Mouse (Mus musculus): Measurements from ENCODE around the gene Golt1a. TPM values are rescaled to one million over a fixed set of nuclear protein-coding genes. Genes with fewer than 3 reads are reported as not detected.

The Golt1a gene
- polyA plus RNA-seq (2015; fragmentation: Nextera tagmentation; extraction: Ambion mirVana), result not detected in 2 replicates

GRCm38 (mm10) chr1:133309652-133310267, at the start of gene Golt1a:
Golt1a (plus strand) TSS chr1:133309800.

GRCm38 (mm10) chr1:133321267-133321925, 11.8 kb downstream of the Golt1a start, which contains the start of gene Kiss1:
Kiss1 (plus strand) TSS chr1:133321875.

GRCm38 (mm10) chr1:133350210-133350609, 40.6 kb downstream of the Golt1a start, which contains the start of gene Ren1:
Ren1 (plus strand) TSS chr1:133350510.

GRCm38 (mm10) chr1:133363276-133364021, 53.8 kb downstream of the Golt1a start, which contains the start of gene Etnk2:
Etnk2 (plus strand) TSS chr1:133363572.

Other genes with a start within 250 kb of the Golt1a start
- gene Ppp1r15b, start 178.7 kb upstream of the Golt1a start, polyA plus RNA-seq (2015; fragmentation: Nextera tagmentation; extraction: Ambion mirVana), result 15.8 and 17.5 TPM in 2 replicates
- 0.69 and 0.84 TPM in 2 replicates for gene Plekha6, start 145.6 kb upstream of the Golt1a start, polyA plus RNA-seq (2015; fragmentation: Nextera tagmentation; extraction: Ambion mirVana)
- gene Kiss1, start 12.1 kb downstream of the Golt1a start, polyA plus RNA-seq (2015; fragmentation: Nextera tagmentation; extraction: Ambion mirVana), result not detected in 2 replicates
- gene Ren1, start 40.7 kb downstream of the Golt1a start, polyA plus RNA-seq (2015; fragmentation: Nextera tagmentation; extraction: Ambion mirVana), result 0.12 TPM in 1 of 2 replicates, not detected in the other
- 0.09 and 0.12 TPM in 2 replicates for gene Etnk2, start 53.8 kb downstream of the Golt1a start, polyA plus RNA-seq (2015; fragmentation: Nextera tagmentation; extraction: Ambion mirVana)
- 2.3 and 2.7 TPM in 2 replicates for gene Sox13, start 114.6 kb downstream of the Golt1a start, polyA plus RNA-seq (2015; fragmentation: Nextera tagmentation; extraction: Ambion mirVana)

All from skeletal muscle tissue, postnatal 0 days (tissue).